Mouse (Mus musculus): Measurements from ENCODE around the gene Olfr1179. TPM values are rescaled to one million over a fixed set of nuclear protein-coding genes. Genes with fewer than 3 reads are reported as not detected.
"Not testable (repeated sequence)": the region's sequence is repeated elsewhere in the genome, so short reads cannot be mapped to it uniquely, and the experiment has no call there.

Olfr1179 gene
- polyA plus RNA-seq (2014; fragmentation: Nextera tagmentation; extraction: Ambion mirVana) = not detected in 2 replicates

- no peak for ATAC-seq (ENCODE audit: insufficient number of reproducible peaks, insufficient read depth, low FRiP score, low read depth)
- Histone ChIP-seq H3K4me1 (ENCODE audit: control insufficient read depth in 2 of 2, insufficient read depth in 2 of 2, low read length in 2 of 2) (no peaks in the 10 kb centered on the region), H3K9ac (ENCODE audit: low read length) (no peak within 1 kb of the TSS), H3K4me2 (ENCODE audit: low read length) (no peak within 1 kb of the TSS), H3K9me3 (ENCODE audit: control insufficient read depth, low read length) (no peaks in the 10 kb centered on the region), H3K27ac (replicated peaks in 1 of 2; ENCODE audit: control insufficient read depth in 1 of 2, insufficient read depth in 1 of 2, low read depth in 2 of 2, low read length in 2 of 2) (no peak within 1 kb of the TSS), H3K36me3 (ENCODE audit: control insufficient read depth, insufficient read depth, low read length) (no peaks in the 10 kb centered on the region), H3K27me3 (ENCODE audit: control insufficient read depth, insufficient read depth, low read length) (no peaks in the 10 kb centered on the region), H3K4me3 (ENCODE audit: control insufficient read depth in 1 of 2, insufficient read depth in 1 of 2, low read depth in 1 of 2, low read length in 2 of 2) (no peak within 1 kb of the TSS)
- 75% methylated on average over 3 of the region's 3 CpGs for WGBS
Measured at GRCm38 (mm10) chr2:88406353-88406752, at the start of gene Olfr1179. Gene Olfr1179, minus strand, starts transcription at chr2:88406453.

GRCm38 (mm10) chr2:88454567-88454966, 48.3 kb upstream of the Olfr1179 start, which contains the start of gene Olfr1183:
Gene Olfr1183, plus strand, starts transcription at chr2:88454867.
- not testable (repeated sequence) for H3K9me3 ChIP-seq (ENCODE audit: control insufficient read depth, low read length); H3K4me1 ChIP-seq (ENCODE audit: control insufficient read depth in 2 of 2, insufficient read depth in 2 of 2, low read length in 2 of 2); H3K4me3 ChIP-seq (ENCODE audit: control insufficient read depth in 1 of 2, insufficient read depth in 1 of 2, low read depth in 1 of 2, low read length in 2 of 2); H3K36me3 ChIP-seq (ENCODE audit: control insufficient read depth, insufficient read depth, low read length); H3K9ac ChIP-seq (ENCODE audit: low read length); H3K27ac ChIP-seq (replicated peaks in 1 of 2; ENCODE audit: control insufficient read depth in 1 of 2, insufficient read depth in 1 of 2, low read depth in 2 of 2, low read length in 2 of 2); ATAC-seq (ENCODE audit: insufficient number of reproducible peaks, insufficient read depth, low FRiP score, low read depth); H3K4me2 ChIP-seq (ENCODE audit: low read length); H3K27me3 ChIP-seq (ENCODE audit: control insufficient read depth, insufficient read depth, low read length)
- 86% methylated on average over 1 of the region's 1 CpGs for WGBS

DNA sequence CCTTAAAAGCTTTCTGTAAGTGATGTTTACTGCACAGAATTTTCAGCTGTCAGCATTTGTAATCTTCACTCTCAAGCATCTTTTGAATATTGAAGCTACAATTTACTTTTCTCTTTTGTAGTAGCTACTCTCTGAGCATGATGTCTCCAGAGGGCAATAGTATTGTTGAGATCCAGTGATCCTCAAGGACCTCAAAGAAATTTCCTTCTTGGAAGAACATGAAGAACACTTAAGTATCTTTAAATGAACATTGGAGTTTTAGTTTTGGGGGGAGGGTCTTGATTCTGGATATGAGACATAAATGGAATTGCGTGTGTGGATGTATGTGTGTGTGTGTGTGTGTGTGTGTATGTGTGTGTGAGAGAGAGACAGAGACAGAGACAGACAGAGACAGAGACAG, 42.8 kb upstream of the Olfr1179 start, which contains the start of gene Gm13757:
Gene Gm13757 (minus strand): TSS at position 101 of the 400 bp plus-strand sequence.
- Histone ChIP-seq H3K27me3 (ENCODE audit: control insufficient read depth, insufficient read depth, low read length) (no peaks in the 10 kb centered on the region), H3K4me3 (ENCODE audit: control insufficient read depth in 1 of 2, insufficient read depth in 1 of 2, low read depth in 1 of 2, low read length in 2 of 2) (no peak within 1 kb of the TSS), H3K4me2 (ENCODE audit: low read length) (no peak within 1 kb of the TSS), H3K27ac (replicated peaks in 1 of 2; ENCODE audit: control insufficient read depth in 1 of 2, insufficient read depth in 1 of 2, low read depth in 2 of 2, low read length in 2 of 2) (no peak within 1 kb of the TSS), H3K9me3 (ENCODE audit: control insufficient read depth, low read length) (no peaks in the 10 kb centered on the region), H3K36me3 (ENCODE audit: control insufficient read depth, insufficient read depth, low read length) (no peaks in the 10 kb centered on the region), H3K9ac (ENCODE audit: low read length) (no peak within 1 kb of the TSS), H3K4me1 (ENCODE audit: control insufficient read depth in 2 of 2, insufficient read depth in 2 of 2, low read length in 2 of 2) (no peaks in the 10 kb centered on the region)
- no peak for ATAC-seq (ENCODE audit: insufficient number of reproducible peaks, insufficient read depth, low FRiP score, low read depth)
- WGBS = 80% methylated on average over 1 of the region's 1 CpGs

DNA sequence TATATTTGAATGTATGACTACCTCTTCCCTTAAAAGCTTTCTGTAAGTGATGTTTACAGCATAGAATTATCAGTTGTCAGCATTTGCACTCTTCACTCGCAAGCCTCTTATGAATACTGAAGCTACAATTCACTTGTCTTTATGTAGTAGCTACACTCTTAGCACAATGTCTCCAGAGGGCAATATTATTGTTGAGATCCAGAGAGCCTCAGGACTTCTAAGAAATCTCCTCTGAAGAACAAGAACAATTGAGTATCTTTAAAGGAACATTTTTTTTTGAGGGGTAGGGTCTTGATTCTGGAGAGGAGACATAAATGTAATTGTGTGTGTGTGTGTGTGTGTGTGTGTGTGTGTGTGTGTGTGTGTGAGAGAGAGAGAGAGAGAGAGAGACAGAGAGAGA, 19.8 kb upstream of the Olfr1179 start, which contains the start of gene Olfr1181:
Gene Olfr1181 (minus strand): TSS at position 101 of the 400 bp plus-strand sequence.
- Histone ChIP-seq H3K4me3 (ENCODE audit: control insufficient read depth in 1 of 2, insufficient read depth in 1 of 2, low read depth in 1 of 2, low read length in 2 of 2) (no peak within 1 kb of the TSS), H3K9me3 (ENCODE audit: control insufficient read depth, low read length) (no peaks in the 10 kb centered on the region), H3K27me3 (ENCODE audit: control insufficient read depth, insufficient read depth, low read length) (no peaks in the 10 kb centered on the region), H3K9ac (ENCODE audit: low read length) (no peak within 1 kb of the TSS), H3K27ac (replicated peaks in 1 of 2; ENCODE audit: control insufficient read depth in 1 of 2, insufficient read depth in 1 of 2, low read depth in 2 of 2, low read length in 2 of 2) (no peak within 1 kb of the TSS), H3K4me2 (ENCODE audit: low read length) (no peak within 1 kb of the TSS), H3K36me3 (ENCODE audit: control insufficient read depth, insufficient read depth, low read length) (no peaks in the 10 kb centered on the region), H3K4me1 (ENCODE audit: control insufficient read depth in 2 of 2, insufficient read depth in 2 of 2, low read length in 2 of 2) (no peaks in the 10 kb centered on the region)
- 81% methylated on average over 1 of the region's 1 CpGs for WGBS
- ATAC-seq (ENCODE audit: insufficient number of reproducible peaks, insufficient read depth, low FRiP score, low read depth) = no peak

GRCm38 (mm10) chr2:88419051-88419450, 12.8 kb upstream of the Olfr1179 start, which contains the start of gene Olfr1180:
Gene Olfr1180, minus strand, starts transcription at chr2:88419151.
- no peak within 1 kb of the TSS for H3K9ac ChIP-seq (ENCODE audit: low read length)
- no peak within 1 kb of the TSS for H3K4me3 ChIP-seq (ENCODE audit: control insufficient read depth in 1 of 2, insufficient read depth in 1 of 2, low read depth in 1 of 2, low read length in 2 of 2)
- no peak for ATAC-seq (ENCODE audit: insufficient number of reproducible peaks, insufficient read depth, low FRiP score, low read depth)
- 61% methylated on average over 2 of the region's 2 CpGs for WGBS
- H3K4me2 ChIP-seq (ENCODE audit: low read length) = no peak within 1 kb of the TSS
- no peak within 1 kb of the TSS for H3K27ac ChIP-seq (replicated peaks in 1 of 2; ENCODE audit: control insufficient read depth in 1 of 2, insufficient read depth in 1 of 2, low read depth in 2 of 2, low read length in 2 of 2)
- no peaks in the 10 kb centered on the region for H3K27me3 ChIP-seq (ENCODE audit: control insufficient read depth, insufficient read depth, low read length)
- H3K4me1 ChIP-seq (ENCODE audit: control insufficient read depth in 2 of 2, insufficient read depth in 2 of 2, low read length in 2 of 2) = no peaks in the 10 kb centered on the region
- no peaks in the 10 kb centered on the region for H3K36me3 ChIP-seq (ENCODE audit: control insufficient read depth, insufficient read depth, low read length)
- H3K9me3 ChIP-seq (ENCODE audit: control insufficient read depth, low read length) = no peaks in the 10 kb centered on the region

DNA sequence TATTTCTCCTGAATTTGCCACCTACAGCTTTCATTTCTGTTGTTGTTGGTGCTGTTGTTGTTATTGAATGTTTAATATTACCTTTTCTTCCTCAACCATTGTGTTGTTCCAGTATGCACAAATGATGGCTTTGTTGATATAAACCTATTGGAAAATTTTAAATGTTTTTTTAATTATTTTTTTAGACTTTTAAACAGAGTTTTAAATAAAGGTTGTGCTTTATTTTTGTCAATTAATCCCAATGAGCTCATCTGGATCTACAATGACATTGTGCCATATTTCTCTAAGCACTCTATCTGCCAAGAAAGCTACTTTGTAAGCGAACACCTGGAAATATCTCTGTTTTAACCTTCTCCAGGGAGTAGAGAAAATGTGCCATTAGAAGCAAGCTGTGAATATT, 19.5 kb downstream of the Olfr1179 start, which contains the start of gene Olfr1178:
Gene Olfr1178 (plus strand): TSS at position 301 of the 400 bp plus-strand sequence.
- Histone ChIP-seq H3K4me1 (ENCODE audit: control insufficient read depth in 2 of 2, insufficient read depth in 2 of 2, low read length in 2 of 2) (no peaks in the 10 kb centered on the region), H3K36me3 (ENCODE audit: control insufficient read depth, insufficient read depth, low read length) (no peaks in the 10 kb centered on the region), H3K27ac (replicated peaks in 1 of 2; ENCODE audit: control insufficient read depth in 1 of 2, insufficient read depth in 1 of 2, low read depth in 2 of 2, low read length in 2 of 2) (no peak within 1 kb of the TSS), H3K4me2 (ENCODE audit: low read length) (no peak within 1 kb of the TSS), H3K27me3 (ENCODE audit: control insufficient read depth, insufficient read depth, low read length) (no peaks in the 10 kb centered on the region), H3K9me3 (ENCODE audit: control insufficient read depth, low read length) (no peaks in the 10 kb centered on the region), H3K4me3 (ENCODE audit: control insufficient read depth in 1 of 2, insufficient read depth in 1 of 2, low read depth in 1 of 2, low read length in 2 of 2) (no peak within 1 kb of the TSS), H3K9ac (ENCODE audit: low read length) (no peak within 1 kb of the TSS)
- 81% methylated on average over 1 of the region's 1 CpGs for WGBS
- no peak for ATAC-seq (ENCODE audit: insufficient number of reproducible peaks, insufficient read depth, low FRiP score, low read depth)

- WGBS = 1% methylated on average over 2 of the region's 2 CpGs
Measured at GRCm38 (mm10) chr2:88356304-88356703, 49.9 kb downstream of the Olfr1179 start.

More at GRCm38 (mm10) chr2:88356304-88356703, 49.9 kb downstream of the Olfr1179 start:
- H3K4me2 ChIP-seq (ENCODE audit: low read length) = no peak overlapping the region
- no peaks in the 10 kb centered on the region for H3K4me1 ChIP-seq (ENCODE audit: control insufficient read depth in 2 of 2, insufficient read depth in 2 of 2, low read length in 2 of 2)
- no peaks in the 10 kb centered on the region for H3K27me3 ChIP-seq (ENCODE audit: control insufficient read depth, insufficient read depth, low read length)
- ATAC-seq (ENCODE audit: insufficient number of reproducible peaks, insufficient read depth, low FRiP score, low read depth) = no peak
- no peak overlapping the region for H3K27ac ChIP-seq (replicated peaks in 1 of 2; ENCODE audit: control insufficient read depth in 1 of 2, insufficient read depth in 1 of 2, low read depth in 2 of 2, low read length in 2 of 2)
- H3K36me3 ChIP-seq (ENCODE audit: control insufficient read depth, insufficient read depth, low read length) = no peaks in the 10 kb centered on the region
- H3K4me3 ChIP-seq (ENCODE audit: control insufficient read depth in 1 of 2, insufficient read depth in 1 of 2, low read depth in 1 of 2, low read length in 2 of 2) = no peak overlapping the region
- no peak overlapping the region for H3K9ac ChIP-seq (ENCODE audit: low read length)
- H3K9me3 ChIP-seq (ENCODE audit: control insufficient read depth, low read length) = no peaks in the 10 kb centered on the region
